Mouse (Mus musculus): ENCODE results near the gene Eva1c.

DNA sequence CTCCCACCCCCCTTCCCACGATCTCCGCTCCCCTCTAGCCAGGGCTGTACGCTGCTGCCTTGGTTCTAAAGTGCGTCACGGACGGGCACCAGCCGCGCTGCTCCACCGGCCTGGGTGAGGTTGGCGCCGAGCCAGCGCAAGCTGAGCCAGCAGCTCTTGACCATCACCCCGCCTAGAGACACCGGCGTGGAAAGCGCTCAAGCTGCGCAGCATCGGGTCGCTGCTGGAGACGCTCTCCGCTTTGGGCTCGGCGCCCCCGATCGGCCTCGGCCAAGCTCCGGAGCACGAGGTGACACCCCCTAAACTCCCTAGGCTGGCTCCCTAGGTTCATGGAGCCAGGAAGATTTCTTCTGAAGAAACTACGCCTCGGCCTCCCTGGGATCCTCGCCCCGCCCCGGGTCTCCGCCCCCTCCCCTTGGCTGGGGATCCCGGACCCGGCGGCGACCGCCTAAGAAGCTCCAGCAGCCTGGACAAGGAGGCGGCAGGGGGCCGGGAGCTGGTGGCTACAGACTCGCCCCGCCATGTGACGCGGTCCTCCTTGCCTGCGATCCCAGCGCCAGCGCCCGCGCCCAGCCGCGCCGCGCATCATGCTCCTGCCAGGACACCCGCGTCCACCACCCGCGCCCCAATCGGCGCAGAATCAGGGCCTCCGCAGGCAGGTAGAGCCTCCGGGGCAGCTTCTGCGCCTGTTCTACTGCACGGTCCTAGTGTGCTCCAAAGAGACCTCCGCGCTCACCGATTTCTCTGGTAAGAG lies 4.3 kb downstream of the Eva1c start:
- TF ChIP-seq CTCF (IDR thresholded peaks at IDR 0.05; ENCODE audit: low read depth, low read length), result no peak
- no peak for TF ChIP-seq POLR2AphosphoS5 (IDR thresholded peaks at IDR 0.05; ENCODE audit: insufficient replicate concordance, low read depth, low read length)
- no peak for TF ChIP-seq GATA1 (IDR thresholded peaks at IDR 0.05; ENCODE audit: borderline replicate concordance, low read length)
- no peak for TF ChIP-seq TAL1 (conservative IDR thresholded peaks at IDR 0.05; ENCODE audit: low read depth, low read length)
- TF ChIP-seq GATA2 (IDR thresholded peaks at IDR 0.05; ENCODE audit: borderline replicate concordance, low read depth, low read length), result no peak
